Mouse (Mus musculus): ENCODE measurements around the gene Mef2c.

Gene Mef2c

DNA sequence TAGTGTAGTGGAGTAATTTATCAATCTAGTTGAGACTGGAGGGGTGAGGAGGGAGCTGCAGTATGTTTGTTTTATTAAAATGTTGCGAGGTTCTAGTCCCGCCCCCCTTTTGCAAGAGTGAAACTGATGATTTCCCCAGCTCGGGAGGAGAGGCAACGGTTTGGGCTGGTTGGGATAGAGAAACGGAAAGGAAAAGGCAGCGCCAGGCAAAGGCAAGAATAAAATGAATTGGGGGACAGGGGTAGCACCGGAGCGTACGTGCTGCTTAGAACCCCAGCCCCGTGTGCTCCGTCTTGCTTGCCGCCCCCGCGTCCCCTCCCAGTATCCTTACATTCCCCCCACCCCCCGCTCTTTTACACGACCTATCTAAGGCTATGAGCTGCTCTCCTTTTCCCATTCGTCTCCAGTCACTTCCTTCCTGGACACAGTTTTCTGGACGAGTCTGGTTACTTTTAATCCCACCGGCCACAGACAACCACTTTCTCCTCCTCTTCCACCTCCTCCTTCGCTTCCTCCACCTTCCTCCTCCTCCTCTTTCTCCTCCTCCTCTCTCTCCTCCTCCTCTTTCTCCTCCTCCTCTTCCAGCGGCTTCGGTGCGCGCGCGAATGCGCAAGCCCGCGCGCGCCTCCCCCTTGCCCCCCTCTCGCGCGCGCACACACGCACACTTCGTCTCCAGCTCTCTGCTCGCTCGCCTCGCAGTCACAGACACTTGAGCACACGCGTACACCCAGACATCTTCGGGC is 20.5 kb downstream of the Mef2c start:
- in situ Hi-C loops (cut with MboI, MseI) = no loop called here

DNA sequence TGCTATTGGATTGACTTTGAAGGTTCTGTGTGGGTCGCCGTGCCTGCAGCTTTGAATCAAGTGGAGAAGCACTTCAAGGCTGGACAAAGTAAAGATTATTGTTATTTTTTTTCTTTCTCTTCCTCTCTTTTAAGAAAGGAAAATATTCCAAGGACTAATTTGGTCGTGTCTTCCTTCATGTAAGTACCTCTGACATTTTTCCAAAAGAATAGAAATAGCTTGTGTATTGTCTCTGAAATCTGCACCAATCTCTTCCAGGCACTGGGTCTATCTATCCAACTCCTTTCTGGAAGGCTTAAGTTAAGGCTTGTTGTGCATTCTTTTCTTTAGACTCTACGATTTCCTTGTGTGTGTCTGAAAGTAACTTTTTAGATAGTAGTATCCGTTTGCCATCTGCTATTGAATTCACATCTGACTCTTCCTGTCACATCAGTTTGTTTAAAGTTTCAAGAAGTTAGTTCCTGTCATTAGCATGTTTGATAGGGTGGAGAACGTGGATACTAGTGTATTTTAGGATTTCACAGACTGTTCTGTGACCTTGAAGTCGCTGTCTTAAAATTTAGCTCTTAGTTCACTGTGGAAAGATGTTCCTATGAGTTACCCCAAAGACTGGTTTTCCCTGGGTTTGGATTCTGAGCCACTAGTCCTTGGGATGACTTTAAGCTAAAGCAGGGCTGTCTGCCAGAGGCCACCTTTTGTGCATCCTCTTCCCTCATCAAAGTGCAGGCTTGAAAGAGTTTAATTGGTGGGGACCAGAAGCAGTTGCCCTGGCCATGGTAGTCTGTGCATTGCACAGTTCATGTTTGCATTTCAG is 21.3 kb downstream of the Mef2c start:
- in situ Hi-C loops (cut with MboI, MseI) = no loop called here

DNA sequence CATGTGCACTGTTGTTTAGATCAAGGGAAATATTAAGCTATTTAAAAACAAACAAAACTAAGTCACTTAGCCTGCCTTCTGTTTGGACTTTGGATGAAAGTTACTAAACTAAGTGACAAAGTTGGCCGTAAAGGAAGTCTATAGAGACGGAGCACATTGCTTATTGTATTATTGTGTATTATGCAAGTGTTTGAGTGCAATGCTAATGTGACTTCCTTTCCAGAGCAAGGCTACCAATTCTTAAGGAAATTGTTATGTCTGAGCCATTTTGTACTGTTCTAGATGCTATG is 21.8 kb downstream of the Mef2c start:
- in situ Hi-C loops (cut with MboI, MseI) = no loop called here

DNA sequence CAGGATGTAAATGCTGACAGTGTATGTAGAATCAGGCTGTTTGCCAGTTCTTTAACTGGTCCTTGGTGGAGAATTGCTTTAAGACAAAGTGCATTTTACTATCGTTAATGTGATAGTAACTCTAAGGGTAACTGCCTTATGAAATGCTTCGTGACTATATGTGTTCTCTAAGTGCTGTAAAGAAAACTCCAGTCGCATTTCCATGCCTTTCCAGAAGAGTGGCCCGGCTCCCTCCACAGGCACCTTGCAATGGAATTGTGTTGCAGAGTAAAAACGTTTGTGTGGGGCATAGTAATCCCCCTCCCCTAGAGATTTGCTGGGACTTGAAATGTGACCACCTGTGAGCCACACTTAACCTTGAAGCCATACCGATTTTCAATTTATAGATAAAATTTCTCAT is 22.2 kb downstream of the Mef2c start:
- in situ Hi-C loops (cut with MboI, MseI) = no loop called here

DNA sequence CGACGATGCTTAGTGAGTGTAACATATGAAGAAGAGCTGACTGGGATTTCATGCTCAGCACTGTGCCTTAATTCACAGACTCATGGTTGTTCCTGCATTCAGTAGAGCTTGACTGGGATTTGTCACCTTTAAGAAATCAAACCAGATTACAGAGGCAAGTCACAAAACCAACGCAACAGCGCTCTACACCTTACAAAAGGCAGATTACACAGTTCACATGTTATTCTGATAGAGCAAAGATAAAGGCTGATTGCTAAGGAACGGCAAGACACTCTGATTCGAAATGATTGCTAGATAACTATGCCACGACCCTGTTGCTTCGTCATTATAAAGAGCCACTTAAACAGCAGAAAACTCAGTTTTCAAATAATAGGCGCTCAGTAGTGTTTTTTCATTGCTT is 24.1 kb downstream of the Mef2c start:
- in situ Hi-C loops (cut with MboI, MseI) = no loop called here

DNA sequence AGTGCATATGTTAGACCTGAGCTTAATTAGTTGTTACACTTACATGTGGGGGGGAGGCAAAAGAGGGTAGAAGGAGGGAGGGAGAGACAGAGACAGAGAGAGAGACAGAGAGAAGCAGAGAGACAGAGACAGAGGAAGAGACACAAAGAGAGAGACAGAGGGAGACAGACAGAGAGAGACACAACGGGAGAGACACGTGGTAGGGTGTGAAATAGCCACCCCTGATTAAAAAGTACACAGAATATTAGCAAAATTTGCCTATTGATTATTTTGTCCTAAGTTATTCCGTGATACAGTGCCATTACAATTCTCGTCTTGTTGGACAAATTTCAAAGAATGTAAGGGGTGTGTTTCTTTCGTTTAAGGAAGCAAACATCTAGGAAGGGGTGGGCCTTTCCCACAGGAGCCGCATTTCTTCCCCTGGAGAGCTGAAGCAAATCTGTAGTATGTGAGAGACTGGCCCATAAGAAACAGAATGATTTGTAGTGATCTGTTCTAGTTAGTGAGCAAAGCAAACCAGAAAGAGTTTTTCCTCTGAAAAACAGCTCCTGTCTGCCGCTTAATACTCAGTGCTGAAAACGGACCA is 26.0 kb downstream of the Mef2c start:
- in situ Hi-C loops (cut with MboI, MseI) = no loop called here

DNA sequence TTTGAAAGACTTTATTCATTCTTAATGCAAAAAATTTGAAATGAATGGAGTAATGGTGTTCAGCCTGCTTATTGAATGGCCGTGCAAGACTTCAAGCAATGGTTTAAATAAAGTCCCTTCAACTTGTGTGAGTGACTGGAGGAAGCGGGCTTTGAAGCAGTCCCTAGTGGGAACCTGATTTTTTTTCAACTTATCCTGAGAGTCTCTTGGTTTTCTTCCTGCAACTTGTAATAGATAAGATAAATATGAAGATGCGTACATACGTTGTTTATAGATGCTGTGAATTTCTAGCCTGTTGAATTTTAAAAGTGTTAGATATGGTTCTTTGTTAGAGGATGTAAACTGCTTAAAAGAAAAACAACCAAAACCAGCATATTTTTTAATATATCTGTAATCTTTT is 27.1 kb downstream of the Mef2c start:
- in situ Hi-C loops (cut with MboI, MseI) = no loop called here

DNA sequence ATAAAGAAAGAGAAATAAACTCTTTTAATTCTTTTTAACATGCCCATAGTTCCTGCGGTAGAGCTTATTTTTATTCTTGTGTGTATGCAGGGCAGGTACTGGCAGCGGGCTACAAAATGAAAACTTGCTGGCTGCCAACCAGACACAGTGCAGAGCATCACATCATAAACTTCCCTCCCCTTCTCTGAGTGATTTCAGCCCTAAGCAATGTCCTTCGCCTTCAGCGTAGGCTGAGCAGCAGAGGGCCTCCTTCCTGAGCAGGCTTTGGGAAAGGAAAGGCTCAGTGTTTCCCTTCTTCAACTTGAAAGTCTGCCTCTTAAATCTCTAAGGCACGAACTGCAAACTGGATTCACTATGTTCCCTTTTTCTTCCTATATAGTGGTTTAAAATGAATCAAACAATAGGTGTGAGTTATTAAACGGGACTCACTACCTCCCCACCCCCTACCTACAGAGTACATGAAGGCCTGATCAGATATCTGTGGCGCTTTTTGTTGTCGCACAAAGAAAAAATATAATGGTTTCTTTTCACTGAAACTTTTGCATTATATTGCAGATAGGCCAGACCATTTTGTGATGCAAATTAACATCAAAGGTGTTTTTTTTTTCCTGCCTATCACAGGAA is 28.2 kb downstream of the Mef2c start:
- in situ Hi-C loops (cut with MboI, MseI) = no loop called here

DNA sequence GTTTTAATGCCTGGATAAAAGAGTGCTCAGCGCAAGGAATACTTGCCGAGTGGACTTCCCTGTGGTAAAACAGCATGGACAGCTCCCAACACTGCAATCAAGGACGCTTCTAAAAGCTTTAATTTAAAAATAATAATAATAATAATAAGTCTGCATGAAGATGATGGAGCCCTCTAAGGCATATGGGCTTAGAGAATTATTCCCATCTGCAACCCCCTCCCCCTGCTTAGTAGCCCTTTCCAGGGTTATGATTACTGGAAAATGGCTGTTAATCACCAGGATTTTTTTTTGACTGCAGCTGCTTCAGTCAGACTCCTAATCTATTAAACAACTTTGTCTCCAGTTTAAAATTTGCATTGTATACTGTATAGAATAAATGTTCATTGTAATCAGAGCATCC is 32.5 kb downstream of the Mef2c start:
- in situ Hi-C loops (cut with MboI, MseI) = no loop called here

DNA sequence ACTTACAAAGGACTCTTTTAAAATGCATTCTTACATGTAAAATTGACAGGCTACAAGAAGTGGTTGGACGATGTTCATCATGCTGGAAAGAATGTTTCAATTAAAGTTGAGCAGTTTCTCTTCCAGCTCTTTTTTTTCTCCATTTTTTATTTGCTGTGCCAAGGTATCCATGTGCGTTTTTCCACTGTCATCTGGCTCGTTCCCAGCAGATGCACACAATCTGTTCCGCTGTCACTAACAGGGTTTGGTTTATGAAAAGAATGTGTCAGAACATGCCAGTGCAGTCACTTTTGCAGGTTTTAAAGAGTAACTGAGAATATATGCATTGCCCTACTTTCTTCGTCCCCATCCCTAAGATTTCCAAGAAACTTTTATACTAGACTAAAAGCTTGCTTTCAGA is 33.3 kb downstream of the Mef2c start:
- in situ Hi-C loops (cut with MboI, MseI) = no loop called here

DNA sequence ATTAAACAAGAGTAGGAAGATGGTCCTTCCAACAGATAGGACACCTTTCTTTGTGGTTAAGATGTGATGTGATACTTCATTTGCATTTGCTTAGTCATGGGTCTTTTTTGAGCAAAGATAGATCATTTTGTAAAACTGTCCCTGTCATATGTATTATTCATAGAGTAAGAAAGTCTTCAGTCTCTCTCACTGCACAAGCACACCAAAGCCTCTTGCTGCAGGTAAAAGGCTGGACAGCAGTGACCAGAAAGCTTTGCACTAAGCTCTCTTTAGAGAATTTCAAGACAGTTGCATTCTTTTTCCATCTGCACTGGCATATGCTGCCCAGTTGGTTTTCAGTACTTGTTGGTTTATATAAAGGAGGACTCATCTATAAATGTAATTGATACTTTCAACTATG is 36.1 kb downstream of the Mef2c start:
- in situ Hi-C loops (cut with MboI, MseI) = no loop called here

DNA sequence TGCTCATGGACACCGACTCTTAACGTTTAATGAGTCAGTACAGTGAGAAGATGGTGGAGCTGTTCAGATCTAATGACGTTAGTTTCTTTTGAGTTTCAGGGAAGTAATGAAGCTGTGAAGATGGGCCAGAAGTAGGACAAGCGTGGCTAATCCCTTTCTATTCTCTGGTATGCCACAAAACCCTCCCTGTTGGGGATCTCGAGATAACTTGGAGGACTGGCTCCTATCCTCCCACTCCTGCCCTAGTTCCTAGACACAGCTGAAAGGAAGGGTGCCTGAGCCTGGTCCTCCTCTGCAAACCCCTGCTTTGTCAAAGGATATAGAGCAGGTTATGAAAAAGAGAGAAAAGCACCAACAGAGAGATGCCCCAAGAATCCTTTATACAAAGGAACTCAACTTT is 38.8 kb downstream of the Mef2c start:
- in situ Hi-C loops (cut with MboI, MseI) = no loop called here

DNA sequence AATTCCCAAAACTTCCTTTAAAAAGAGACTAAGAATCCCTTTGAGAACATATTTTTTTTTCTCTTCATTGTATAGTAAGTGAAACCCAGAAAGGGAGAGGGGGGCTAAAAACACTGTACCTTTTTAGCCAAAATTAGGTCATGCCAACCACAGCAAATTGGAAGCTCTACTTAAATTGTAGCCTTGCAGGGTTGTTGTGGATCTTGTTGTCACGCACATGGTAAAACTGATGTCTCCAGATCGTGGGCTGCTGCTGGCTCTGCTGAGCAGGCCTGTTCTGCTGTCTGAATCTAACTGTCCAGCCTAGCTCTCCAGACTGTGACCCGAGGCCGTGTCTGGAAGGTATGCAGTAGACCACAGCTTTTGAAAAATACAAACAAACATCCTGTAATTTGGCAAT is 40.9 kb downstream of the Mef2c start:
- in situ Hi-C loops (cut with MboI, MseI) = no loop called here

DNA sequence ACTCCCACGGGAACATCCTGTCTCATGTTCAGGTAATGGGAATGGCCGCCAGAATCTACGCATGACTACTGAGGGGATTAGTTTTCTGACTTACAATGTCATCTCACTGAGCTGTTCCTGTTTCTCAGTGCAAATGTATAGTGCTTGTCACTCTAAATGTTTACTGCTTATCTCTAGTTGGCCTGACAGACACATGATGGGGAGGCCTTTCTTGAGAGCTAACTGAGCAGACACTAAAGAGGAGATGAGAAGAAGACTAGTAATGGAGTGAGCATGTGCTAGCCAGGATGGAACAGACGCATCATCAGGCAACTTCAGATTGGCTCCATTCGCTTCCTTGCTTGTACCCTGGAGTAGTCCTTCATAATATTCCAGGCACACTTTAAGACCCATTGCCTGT is 43.0 kb downstream of the Mef2c start:
- in situ Hi-C loops (cut with MboI, MseI) = no loop called here

DNA sequence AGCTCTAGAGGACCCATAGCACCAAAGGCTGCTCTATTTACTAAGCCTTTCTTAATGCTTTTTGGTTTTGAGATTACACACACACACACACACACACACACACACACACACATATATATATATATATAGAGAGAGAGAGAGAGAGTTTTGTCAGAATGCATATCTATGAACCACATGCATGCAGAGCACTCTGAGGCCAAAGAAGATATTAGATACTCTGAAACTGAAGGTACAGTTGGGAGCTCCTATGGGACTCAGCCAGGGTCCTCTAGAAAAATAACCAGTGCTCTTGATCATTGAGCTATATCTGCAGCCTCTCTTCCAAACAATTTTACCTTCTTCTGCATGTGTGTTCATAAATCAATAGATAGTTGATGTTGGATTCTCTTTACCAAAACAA is 47.4 kb downstream of the Mef2c start:
- in situ Hi-C loops (cut with MboI, MseI) = no loop called here

DNA sequence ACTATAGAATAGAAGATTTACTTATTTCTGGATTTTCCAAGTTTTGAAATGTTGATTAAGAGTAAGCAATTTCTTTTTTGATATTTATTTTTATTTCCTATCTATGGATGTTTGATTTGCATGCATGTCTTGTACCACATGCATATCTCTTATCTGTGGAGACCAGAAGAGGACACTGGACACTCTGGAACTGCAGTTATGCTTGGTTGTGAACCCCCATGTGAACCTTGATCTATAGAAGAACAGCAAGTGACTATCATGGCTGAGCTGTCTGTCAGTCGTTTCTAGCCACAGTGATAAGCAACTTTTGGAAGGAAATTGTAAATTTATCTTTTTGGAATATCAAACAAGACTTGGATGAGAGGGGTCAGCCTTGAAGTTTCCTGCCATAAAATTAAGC is 48.2 kb downstream of the Mef2c start:
- in situ Hi-C loops (cut with MboI, MseI) = no loop called here

DNA sequence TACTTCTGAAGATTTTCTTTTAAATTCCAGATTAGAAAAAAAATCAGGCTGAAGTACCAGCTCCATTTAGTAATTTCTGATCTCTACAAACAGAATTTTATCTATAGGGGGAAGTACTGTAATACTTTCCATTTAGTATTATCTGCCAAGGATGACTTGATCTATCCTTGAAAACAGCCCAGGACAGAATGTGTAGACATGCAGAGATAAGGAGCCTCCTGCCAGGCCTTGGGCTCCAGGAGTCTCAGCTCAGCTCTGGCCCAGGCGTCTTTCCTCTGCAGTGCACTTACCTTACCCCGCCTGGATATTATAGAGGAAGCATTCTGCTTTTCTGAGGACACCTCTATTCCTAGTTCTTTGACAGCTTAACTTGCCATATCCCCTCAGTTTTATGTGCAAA is 59.4 kb downstream of the Mef2c start:
- in situ Hi-C loops (cut with MboI, MseI) = no loop called here

DNA sequence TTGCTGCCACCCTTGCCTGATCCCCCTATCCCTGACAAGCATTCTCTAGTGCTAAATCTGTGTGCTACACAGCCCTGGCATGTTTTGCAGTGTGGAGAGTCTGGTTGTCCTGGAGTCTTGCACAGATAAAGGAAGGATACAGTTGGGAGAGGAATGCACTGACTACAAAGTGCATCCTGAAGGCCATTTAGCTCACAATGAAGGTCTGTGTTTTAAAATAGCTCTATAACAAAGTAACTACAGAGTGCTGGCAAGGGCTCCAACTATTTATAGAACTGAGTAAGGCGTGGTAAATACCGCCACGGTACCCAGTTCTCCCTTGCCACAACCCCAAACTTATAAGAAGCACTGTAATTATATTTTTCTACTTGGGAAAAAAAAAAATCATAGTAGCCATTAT is 61.9 kb downstream of the Mef2c start:
- in situ Hi-C loops (cut with MboI, MseI) = no loop called here

DNA sequence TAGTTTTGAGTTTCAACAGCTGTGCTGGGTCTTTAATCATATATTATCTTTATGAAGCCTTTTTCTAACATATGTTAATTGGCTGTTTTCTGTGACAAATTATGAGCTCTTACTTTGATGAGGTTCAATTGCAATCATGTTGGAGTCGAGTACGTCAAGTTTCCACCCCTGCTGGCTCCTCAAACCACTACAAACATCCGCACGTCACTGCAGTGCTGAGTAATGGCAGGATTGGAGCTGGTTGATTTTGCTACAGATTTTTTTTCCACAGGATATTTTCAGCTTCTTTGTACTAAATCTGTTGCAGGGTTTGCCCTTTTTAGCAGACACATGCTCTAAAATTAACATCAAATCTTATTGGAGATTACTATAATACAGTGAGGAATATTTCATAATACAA is 62.3 kb downstream of the Mef2c start:
- in situ Hi-C loops (cut with MboI, MseI) = no loop called here

DNA sequence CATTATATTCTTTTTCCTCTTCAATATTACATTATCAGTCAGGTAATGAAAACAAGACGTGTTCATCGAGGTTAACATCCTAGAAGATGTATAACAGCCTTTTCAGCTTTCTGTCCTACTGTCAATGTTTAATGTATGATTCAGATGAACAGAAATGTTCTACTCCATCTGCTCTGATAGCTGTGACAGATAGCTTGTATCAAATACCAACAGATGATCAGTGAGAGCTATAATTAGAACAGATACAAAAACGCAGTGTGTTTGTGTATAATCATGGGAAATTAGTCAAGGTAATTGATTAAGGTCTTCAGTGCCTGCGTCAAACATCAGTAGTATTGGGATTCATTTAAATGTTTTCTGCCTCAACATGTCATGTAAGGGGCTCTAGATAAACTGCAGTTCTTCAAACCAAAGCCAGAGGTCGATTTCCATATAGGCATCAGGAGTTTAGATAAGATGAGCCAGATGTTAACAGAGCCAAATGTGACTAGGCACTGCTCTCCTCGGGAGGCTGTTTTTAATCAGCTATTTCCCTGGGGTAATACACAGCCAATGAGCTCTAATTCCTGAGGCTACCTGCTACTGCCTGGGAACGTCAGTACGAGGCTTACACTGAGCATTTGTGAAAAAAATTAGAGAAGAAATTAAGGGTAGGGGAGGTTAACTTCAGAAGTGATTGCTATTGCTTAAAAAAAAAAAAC is 63.1 kb downstream of the Mef2c start:
- in situ Hi-C loops (cut with MboI, MseI) = no loop called here

DNA sequence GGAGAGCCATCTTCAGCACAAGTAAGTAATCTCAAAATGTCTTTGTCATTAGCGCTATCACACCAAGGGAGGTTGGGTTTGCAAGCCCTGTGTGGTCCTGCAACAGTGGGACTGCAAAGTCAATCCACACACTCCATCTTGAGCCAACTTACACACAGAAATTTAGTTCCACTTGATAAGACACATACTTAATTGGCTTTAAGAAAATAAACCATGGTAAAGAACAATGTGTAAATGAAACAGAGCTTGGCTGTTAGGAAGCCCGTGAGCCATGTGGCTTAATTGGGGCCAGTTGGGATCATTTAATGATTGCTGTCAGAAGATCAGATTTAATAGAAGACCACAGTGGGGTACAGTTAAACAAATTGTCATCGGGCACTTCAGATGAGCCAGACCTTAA is 63.8 kb downstream of the Mef2c start:
- in situ Hi-C loops (cut with MboI, MseI) = no loop called here

DNA sequence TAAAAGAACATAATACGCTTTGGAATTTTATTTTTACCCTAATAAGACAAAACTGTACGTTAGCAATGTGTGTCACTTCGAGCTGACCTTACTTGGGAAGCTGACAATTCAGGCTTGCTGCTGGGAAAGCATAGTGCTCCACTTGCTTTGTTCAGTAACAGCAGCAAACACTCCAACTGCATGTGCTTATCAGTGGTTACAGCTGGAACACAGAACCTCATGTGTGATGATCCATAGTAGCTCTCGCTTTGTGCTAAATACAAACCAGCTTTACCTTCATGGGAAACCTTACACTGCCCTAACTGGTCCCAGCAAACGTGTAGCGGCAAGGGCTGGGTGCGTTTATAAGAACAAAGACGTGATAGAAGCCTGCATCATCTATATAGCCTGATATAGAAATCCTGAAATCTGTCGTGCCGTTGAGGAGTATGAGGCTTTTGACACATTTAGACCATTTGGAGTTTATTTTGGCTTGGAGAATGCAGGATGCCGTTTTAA is 65.0 kb downstream of the Mef2c start:
- in situ Hi-C loops (cut with MboI, MseI) = no loop called here

Measured in T-helper 1 cell (primary cell).